In the genomic region with DNA sequence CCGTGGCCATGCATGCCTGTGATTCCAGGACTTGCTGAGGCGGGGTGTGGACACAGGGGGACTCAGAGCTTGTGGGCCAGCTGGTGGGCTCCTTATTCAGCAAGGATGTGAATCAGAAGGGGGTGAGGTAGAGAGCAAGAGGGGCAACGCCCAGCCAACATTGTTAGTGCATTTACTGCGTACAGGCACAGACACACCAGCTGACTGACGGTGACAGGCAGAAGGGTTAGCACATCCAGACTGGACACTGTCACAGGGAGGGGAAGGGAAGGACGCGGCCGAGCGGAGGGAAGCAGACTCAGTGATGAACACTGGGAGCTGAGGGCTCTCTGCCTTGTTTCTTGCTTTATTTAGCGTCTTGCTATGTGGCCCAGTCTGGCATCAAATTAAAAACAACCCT, we compare ENCODE assay signal across 16 mouse cellular contexts. TPM values are rescaled to one million over a fixed set of nuclear protein-coding genes. Genes with fewer than 3 reads are reported as not detected.
DNase-seq lines count a peak whose midpoint lies in the region; ATAC-seq and TF ChIP-seq lines count a peak whose summit lies in the region.
"Had no signal": no experiment of that assay in that cellular context is flagged by ENCODE, and none has a peak within 500 bp of the region (broad histone marks: within the 10 kb centered on the region; RNA-seq: fewer than 3 reads in every experiment).

No protein-coding gene starts in this region.

- no peak for TF ChIP-seq CTCF in midbrain, postnatal 0 days (IDR thresholded peaks at IDR 0.05)
- TF ChIP-seq CTCF in kidney, adult 2 months (conservative IDR thresholded peaks at IDR 0.05; ENCODE audit: insufficient read depth, insufficient read length, low read depth, low read length), result no peak

- peaks cover 23% of the 10 kb centered on the region for H3K36me3 ChIP-seq in embryonic facial prominence, embryonic 12.5 days
- H3K36me3 ChIP-seq in embryonic facial prominence, embryonic 10.5 days (replicated peaks), result peaks cover 56% of the 10 kb centered on the region
- H3K36me3 ChIP-seq in heart, embryonic 12.5 days, result peaks cover 47% of the 10 kb centered on the region
- H3K36me3 ChIP-seq in midbrain, embryonic 13.5 days, result peaks cover 39% of the 10 kb centered on the region
- H3K36me3 ChIP-seq in midbrain, postnatal 0 days (ENCODE audit: insufficient read depth, low read length), result peaks cover 26% of the 10 kb centered on the region
- no peaks in the 10 kb centered on the region for H3K36me3 ChIP-seq in kidney, adult 2 months (ENCODE audit: control insufficient read depth, insufficient read depth, low read length)

- WGBS in embryonic facial prominence, embryonic 12.5 days, result 85% methylated on average over 10 of the region's 10 CpGs
- WGBS in embryonic facial prominence, embryonic 10.5 days, result 93% methylated on average over 10 of the region's 10 CpGs
- 69% methylated on average over 10 of the region's 10 CpGs for WGBS in heart, embryonic 12.5 days
- WGBS in midbrain, embryonic 13.5 days, result 88% methylated on average over 10 of the region's 10 CpGs
- WGBS in midbrain, postnatal 0 days, result 88% methylated on average over 10 of the region's 10 CpGs
- 89% methylated on average over 10 of the region's 10 CpGs for WGBS in kidney, adult 2 months

- no peak overlapping the region for H3K27ac ChIP-seq in embryonic facial prominence, embryonic 12.5 days
- no peak overlapping the region for H3K27ac ChIP-seq in embryonic facial prominence, embryonic 10.5 days (replicated peaks)
- H3K27ac ChIP-seq in heart, embryonic 12.5 days (ENCODE audit: poor library complexity, severe bottlenecking), result peak overlapping the region; percentile 62
- peak overlapping the region; percentile 19; the same call in 1 of the 2 replicates for H3K27ac ChIP-seq in midbrain, embryonic 13.5 days
- no peak overlapping the region for H3K27ac ChIP-seq in midbrain, postnatal 0 days (ENCODE audit: low read depth, low read length)
- no peak overlapping the region for H3K27ac ChIP-seq in kidney, adult 2 months (ENCODE audit: insufficient read depth, low read depth, low read length)
- H3K27ac ChIP-seq: kidney, postnatal 0 days; limb, embryonic 12.5 days; liver, embryonic 14.5 days had no signal

- peaks cover 20% of the 10 kb centered on the region for H3K4me1 ChIP-seq in embryonic facial prominence, embryonic 12.5 days
- peaks cover 38% of the 10 kb centered on the region for H3K4me1 ChIP-seq in embryonic facial prominence, embryonic 10.5 days
- H3K4me1 ChIP-seq in heart, embryonic 12.5 days (replicated peaks), result peaks cover 62% of the 10 kb centered on the region
- peaks cover 43% of the 10 kb centered on the region for H3K4me1 ChIP-seq in midbrain, embryonic 13.5 days (replicated peaks)
- H3K4me1 ChIP-seq in midbrain, postnatal 0 days (ENCODE audit: insufficient read depth, low read length), result no peaks in the 10 kb centered on the region
- peaks cover 2% of the 10 kb centered on the region; the same call in 1 of the 2 replicates for H3K4me1 ChIP-seq in kidney, adult 2 months (ENCODE audit: control insufficient read depth, insufficient read depth, low read length)

- no peak for ATAC-seq in embryonic facial prominence, embryonic 12.5 days (ENCODE audit: insufficient number of reproducible peaks, insufficient read depth, low FRiP score, low TSS enrichment)
- ATAC-seq in heart, embryonic 12.5 days (ENCODE audit: insufficient number of reproducible peaks, low FRiP score), result no peak
- ATAC-seq in midbrain, embryonic 13.5 days, result no peak
- no peak for ATAC-seq in midbrain, postnatal 0 days (ENCODE audit: low FRiP score)

- no peak overlapping the region for H3K4me2 ChIP-seq in embryonic facial prominence, embryonic 12.5 days (replicated peaks)
- no peak overlapping the region for H3K4me2 ChIP-seq in heart, embryonic 12.5 days
- no peak overlapping the region for H3K4me2 ChIP-seq in midbrain, embryonic 13.5 days (replicated peaks)
- H3K4me2 ChIP-seq in midbrain, postnatal 0 days (ENCODE audit: low read depth, low read length, poor library complexity, severe bottlenecking), result no peak overlapping the region
- H3K4me2 ChIP-seq: limb, embryonic 12.5 days had no signal

- H3K9ac ChIP-seq in embryonic facial prominence, embryonic 12.5 days, result peak overlapping the region; percentile 8; the same call in 1 of the 2 replicates
- peak overlapping the region; percentile 47 for H3K9ac ChIP-seq in heart, embryonic 12.5 days
- H3K9ac ChIP-seq in midbrain, embryonic 13.5 days (replicated peaks), result no peak overlapping the region
- no peak overlapping the region for H3K9ac ChIP-seq in midbrain, postnatal 0 days (replicated peaks; ENCODE audit: low read length, poor library complexity, severe bottlenecking)
- H3K9ac ChIP-seq: limb, embryonic 12.5 days; liver, embryonic 14.5 days had no signal

- TF ChIP-seq POLR2A in kidney, adult 2 months (IDR thresholded peaks at IDR 0.05; ENCODE audit: low read depth, low read length), result no peak

- DNase-seq in embryonic facial prominence, embryonic 10.5 days (ENCODE audit: low spot score), result no peak
- DNase-seq in heart, adult 8-10 months (ENCODE audit: low spot score), result no peak
- no peak for DNase-seq in midbrain, postnatal 0 days (ENCODE audit: low spot score)
- DNase-seq in adrenal gland, postnatal 10 days, result no peak
- no peak for DNase-seq in kidney, adult 2 months
- DNase-seq: adrenal gland, postnatal 36 days; cerebellum, adult 9-11 months; embryo, embryonic 11 days; lung, postnatal 10 days had no signal

- no peaks in the 10 kb centered on the region for H3K9me3 ChIP-seq in embryonic facial prominence, embryonic 12.5 days
- H3K9me3 ChIP-seq in embryonic facial prominence, embryonic 10.5 days, result no peaks in the 10 kb centered on the region
- H3K9me3 ChIP-seq in heart, embryonic 12.5 days (replicated peaks), result 0 out of 2 replicates have a peak, but pooled peaks cover 3% of the 10 kb centered on the region
- H3K9me3 ChIP-seq in midbrain, embryonic 13.5 days, result no peaks in the 10 kb centered on the region
- H3K9me3 ChIP-seq in midbrain, postnatal 0 days (ENCODE audit: low read length), result no peaks in the 10 kb centered on the region
- H3K9me3 ChIP-seq: limb, embryonic 12.5 days had no signal

- H3K27me3 ChIP-seq in embryonic facial prominence, embryonic 12.5 days, result no peaks in the 10 kb centered on the region
- H3K27me3 ChIP-seq in embryonic facial prominence, embryonic 10.5 days (replicated peaks; ENCODE audit: low read depth, poor library complexity, severe bottlenecking), result no peaks in the 10 kb centered on the region
- H3K27me3 ChIP-seq in heart, embryonic 12.5 days (replicated peaks), result no peaks in the 10 kb centered on the region
- H3K27me3 ChIP-seq in midbrain, embryonic 13.5 days, result no peaks in the 10 kb centered on the region
- H3K27me3 ChIP-seq in midbrain, postnatal 0 days (ENCODE audit: insufficient read depth, low read length), result no peaks in the 10 kb centered on the region
- no peaks in the 10 kb centered on the region for H3K27me3 ChIP-seq in kidney, adult 2 months (replicated peaks; ENCODE audit: control insufficient read depth, insufficient read depth, low read length)
- H3K27me3 ChIP-seq: CH12.LX; limb, embryonic 12.5 days had no signal

- no peak overlapping the region for H3K4me3 ChIP-seq in embryonic facial prominence, embryonic 12.5 days
- H3K4me3 ChIP-seq in embryonic facial prominence, embryonic 10.5 days, result no peak overlapping the region
- no peak overlapping the region for H3K4me3 ChIP-seq in heart, embryonic 12.5 days
- H3K4me3 ChIP-seq in midbrain, embryonic 13.5 days (replicated peaks), result no peak overlapping the region
- no peak overlapping the region for H3K4me3 ChIP-seq in midbrain, postnatal 0 days (ENCODE audit: low read depth, low read length)
- no peak overlapping the region for H3K4me3 ChIP-seq in kidney, adult 2 months (ENCODE audit: insufficient read depth, low read depth, low read length)
- H3K4me3 ChIP-seq: limb, embryonic 12.5 days had no signal

RNA-seq across cellular contexts. Expression of gene Selplg, which starts 21.1 kb away (rescaled TPM):
- 1.5 and 1.9 TPM in 2 replicates for polyA plus RNA-seq in embryonic facial prominence, embryonic 12.5 days (2016; fragmentation: Nextera tagmentation; extraction: Ambion mirVana)
- polyA plus RNA-seq in embryonic facial prominence, embryonic 10.5 days (2016; fragmentation: Nextera tagmentation; extraction: Ambion mirVana), result 0.58 and 0.83 TPM in 2 replicates
- 0.51 and 0.72 TPM in 2 replicates for polyA plus RNA-seq in heart, embryonic 12.5 days (2016; fragmentation: Nextera tagmentation; extraction: Ambion mirVana)
- total RNA-seq in heart, adult 8-10 months (2022), result 10 to 100 TPM in 1 of 4 experiments, 1 to 10 TPM in 3; 1.8 to 10.3 (median 2.6) TPM
- polyA plus RNA-seq in midbrain, embryonic 13.5 days (2015; fragmentation: Nextera tagmentation; extraction: Ambion mirVana), result 0.98 and 1.2 TPM in 2 replicates
- 0.52 and 3.1 TPM in 2 replicates for total RNA-seq in midbrain, postnatal 0 days (2014; rRNA removed)
- polyA plus RNA-seq in midbrain, postnatal 0 days (2015; fragmentation: Nextera tagmentation; extraction: Ambion mirVana), result 1.9 and 2.3 TPM in 2 replicates
- total RNA-seq in adrenal gland, postnatal 10 days (2021), result 1 to 10 TPM; 6.6 to 6.9 TPM
- polyA plus RNA-seq in kidney, adult 2 months (2012; rRNA removed), result 9.6 and 20.5 TPM in 2 replicates

RNA-seq across cellular contexts. Expression of gene Tmem119, which starts 53.2 kb away (rescaled TPM):
- polyA plus RNA-seq in embryonic facial prominence, embryonic 12.5 days (2016; fragmentation: Nextera tagmentation; extraction: Ambion mirVana), result 116 and 118 TPM in 2 replicates
- polyA plus RNA-seq in embryonic facial prominence, embryonic 10.5 days (2016; fragmentation: Nextera tagmentation; extraction: Ambion mirVana), result 72.7 and 83.3 TPM in 2 replicates
- polyA plus RNA-seq in heart, embryonic 12.5 days (2016; fragmentation: Nextera tagmentation; extraction: Ambion mirVana), result 13.0 and 13.4 TPM in 2 replicates
- 1 to 10 TPM; 2.0 to 4.6 (median 2.7) TPM for total RNA-seq in heart, adult 8-10 months (2022)
- polyA plus RNA-seq in midbrain, embryonic 13.5 days (2015; fragmentation: Nextera tagmentation; extraction: Ambion mirVana), result 4.3 and 5.6 TPM in 2 replicates
- 9.5 and 10.1 TPM in 2 replicates for total RNA-seq in midbrain, postnatal 0 days (2014; rRNA removed)
- polyA plus RNA-seq in midbrain, postnatal 0 days (2015; fragmentation: Nextera tagmentation; extraction: Ambion mirVana), result 5.9 and 6.3 TPM in 2 replicates
- 10 to 100 TPM; 14.0 to 18.0 TPM for total RNA-seq in adrenal gland, postnatal 10 days (2021)
- polyA plus RNA-seq in kidney, adult 2 months (2012; rRNA removed), result 14.8 and 19.0 TPM in 2 replicates

RNA-seq across cellular contexts. Expression of gene Coro1c, which starts 55.0 kb away (rescaled TPM):
- polyA plus RNA-seq in embryonic facial prominence, embryonic 12.5 days (2016; fragmentation: Nextera tagmentation; extraction: Ambion mirVana), result 123 and 127 TPM in 2 replicates
- polyA plus RNA-seq in embryonic facial prominence, embryonic 10.5 days (2016; fragmentation: Nextera tagmentation; extraction: Ambion mirVana), result 178 and 198 TPM in 2 replicates
- 137 and 141 TPM in 2 replicates for polyA plus RNA-seq in heart, embryonic 12.5 days (2016; fragmentation: Nextera tagmentation; extraction: Ambion mirVana)
- total RNA-seq in heart, adult 8-10 months (2022), result 10 to 100 TPM; 21.9 to 30.3 (median 23.7) TPM
- 214 and 215 TPM in 2 replicates for polyA plus RNA-seq in midbrain, embryonic 13.5 days (2015; fragmentation: Nextera tagmentation; extraction: Ambion mirVana)
- total RNA-seq in midbrain, postnatal 0 days (2014; rRNA removed), result 157 and 311 TPM in 2 replicates
- 165 and 171 TPM in 2 replicates for polyA plus RNA-seq in midbrain, postnatal 0 days (2015; fragmentation: Nextera tagmentation; extraction: Ambion mirVana)
- total RNA-seq in adrenal gland, postnatal 10 days (2021), result 10 to 100 TPM; 66.4 to 78.9 TPM
- polyA plus RNA-seq in kidney, adult 2 months (2012; rRNA removed), result 43.1 and 43.5 TPM in 2 replicates

Comparison
In these comparisons a context has a peak if more than half of its experiments do, and no peak if none do; other contexts are left out.
1. H3K27ac ChIP-seq: peak in heart, embryonic 12.5 days (single experiment) and midbrain, embryonic 13.5 days (single experiment); none in embryonic facial prominence, embryonic 12.5 days (single experiment), embryonic facial prominence, embryonic 10.5 days (single experiment), midbrain, postnatal 0 days (single experiment) and kidney, adult 2 months (single experiment).
2. H3K9ac ChIP-seq: peak in embryonic facial prominence, embryonic 12.5 days (single experiment) and heart, embryonic 12.5 days (single experiment); none in midbrain, embryonic 13.5 days (single experiment) and midbrain, postnatal 0 days (single experiment).